Mouse (Mus musculus): ENCODE results near the gene Creb5. TPM values are rescaled to one million over a fixed set of nuclear protein-coding genes. Genes with fewer than 3 reads are reported as not detected.

The Creb5 gene
- polyA plus RNA-seq, 1 experiment from 2014 or later: 0.20 TPM

- no peaks in the 10 kb centered on the region for H3K9me3 ChIP-seq (ENCODE audit: low read length)
- no peak for TF ChIP-seq EP300 (IDR thresholded peaks at IDR 0.05; ENCODE audit: low read depth)
- no peak for TF ChIP-seq CTCF (IDR thresholded peaks at IDR 0.05; ENCODE audit: low read depth)
- no peak for DNase-seq
Measured at GRCm38 (mm10) chr6:53605184-53605583, 318.1 kb downstream of the Creb5 start.

DNA sequence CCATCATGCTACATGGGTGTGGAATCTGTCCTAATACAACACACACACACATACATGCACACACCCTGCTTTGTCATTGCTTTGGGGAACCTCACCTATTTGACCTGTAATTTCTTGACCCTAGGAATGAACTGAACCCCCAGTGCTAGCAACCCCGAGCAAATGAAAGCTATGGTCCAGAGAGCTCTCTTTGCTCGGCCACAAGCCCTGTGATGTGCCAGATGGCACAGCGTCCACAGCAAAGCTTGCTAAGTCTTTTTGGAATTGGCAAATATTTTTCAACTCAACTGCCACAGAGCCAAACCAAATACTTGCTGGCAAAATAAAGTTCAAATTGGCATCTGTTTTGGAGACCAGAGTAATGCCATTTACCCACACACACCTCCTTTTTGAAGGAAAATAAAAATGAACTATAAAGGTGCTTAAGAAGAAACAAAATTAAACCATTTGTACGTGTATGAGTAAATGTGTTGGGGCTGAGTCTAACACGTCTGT, 324.4 kb downstream of the Creb5 start:
- 73% methylated on average over 5 of the region's 5 CpGs for WGBS (ENCODE audit: insufficient replicate concordance)

More at GRCm38 (mm10) chr6:53605184-53605583, 318.1 kb downstream of the Creb5 start:
- H3K4me1 ChIP-seq (ENCODE audit: insufficient read depth): no peaks in the 10 kb centered on the region
- no peak overlapping the region for H3K9ac ChIP-seq (replicated peaks)
- 69% methylated on average over 2 of the region's 2 CpGs for WGBS (ENCODE audit: insufficient replicate concordance)
- H3K27ac ChIP-seq (ENCODE audit: low read depth): no peak overlapping the region
- H3K27me3 ChIP-seq (ENCODE audit: insufficient read depth, low read length): no peaks in the 10 kb centered on the region
- H3K4me2 ChIP-seq (ENCODE audit: low read depth, low read length): no peak overlapping the region
- H3K4me3 ChIP-seq (ENCODE audit: low read depth, low read length): no peak overlapping the region
- no peaks in the 10 kb centered on the region for H3K36me3 ChIP-seq (replicated peaks; ENCODE audit: insufficient read depth, low read length)
- ATAC-seq: no peak

DNA sequence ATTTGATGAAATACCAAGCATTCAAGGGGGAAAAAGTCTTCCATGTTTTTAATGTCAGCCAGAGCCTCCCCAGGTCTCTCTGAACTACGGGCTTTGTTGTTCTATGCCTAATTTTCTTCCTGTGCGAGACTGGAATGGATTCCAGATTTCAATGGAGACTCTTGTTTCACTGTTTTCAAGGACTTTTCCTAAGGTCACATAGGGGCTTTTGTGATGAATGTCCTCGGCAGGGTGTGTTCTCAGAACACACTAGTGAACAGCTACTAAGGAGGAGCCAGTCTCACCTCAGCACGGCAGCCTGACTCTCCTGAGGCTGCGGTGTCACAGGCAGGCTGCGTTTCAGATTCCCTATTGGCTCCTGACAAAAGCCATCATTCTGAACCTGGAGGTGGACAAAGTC, 325.6 kb downstream of the Creb5 start:
- Histone ChIP-seq H3K4me2 (ENCODE audit: low read depth, low read length) (no peak overlapping the region), H3K27me3 (ENCODE audit: insufficient read depth, low read length) (0 out of 2 replicates have a peak, but pooled peaks cover 3% of the 10 kb centered on the region), H3K4me3 (ENCODE audit: low read depth, low read length) (no peak overlapping the region), H3K9me3 (ENCODE audit: low read length) (no peaks in the 10 kb centered on the region), H3K4me1 (ENCODE audit: insufficient read depth) (no peaks in the 10 kb centered on the region), H3K9ac (replicated peaks) (no peak overlapping the region), H3K36me3 (replicated peaks; ENCODE audit: insufficient read depth, low read length) (no peaks in the 10 kb centered on the region), H3K27ac (ENCODE audit: low read depth) (no peak overlapping the region)
- TF ChIP-seq EP300 (IDR thresholded peaks at IDR 0.05; ENCODE audit: low read depth) (no peak), CTCF (IDR thresholded peaks at IDR 0.05; ENCODE audit: low read depth) (no peak)
- DNase-seq (no peak), ATAC-seq (no peak)
- WGBS (ENCODE audit: insufficient replicate concordance): 63% methylated on average over 6 of the region's 6 CpGs

More for the DNA sequence above, 324.4 kb downstream of the Creb5 start:
- DNase-seq: no peak
- no peak overlapping the region for H3K27ac ChIP-seq (ENCODE audit: low read depth)
- 0 out of 2 replicates have a peak, but pooled peaks cover 3% of the 10 kb centered on the region for H3K27me3 ChIP-seq (ENCODE audit: insufficient read depth, low read length)
- TF ChIP-seq EP300 (IDR thresholded peaks at IDR 0.05; ENCODE audit: low read depth) (no peak), CTCF (IDR thresholded peaks at IDR 0.05; ENCODE audit: low read depth) (no peak)
- no peaks in the 10 kb centered on the region for H3K4me1 ChIP-seq (ENCODE audit: insufficient read depth)
- H3K9me3 ChIP-seq (ENCODE audit: low read length): no peaks in the 10 kb centered on the region
- H3K4me3 ChIP-seq (ENCODE audit: low read depth, low read length): no peak overlapping the region
- no peaks in the 10 kb centered on the region for H3K36me3 ChIP-seq (replicated peaks; ENCODE audit: insufficient read depth, low read length)
- ATAC-seq: no peak
- H3K9ac ChIP-seq (replicated peaks): no peak overlapping the region
- no peak overlapping the region for H3K4me2 ChIP-seq (ENCODE audit: low read depth, low read length)

DNA sequence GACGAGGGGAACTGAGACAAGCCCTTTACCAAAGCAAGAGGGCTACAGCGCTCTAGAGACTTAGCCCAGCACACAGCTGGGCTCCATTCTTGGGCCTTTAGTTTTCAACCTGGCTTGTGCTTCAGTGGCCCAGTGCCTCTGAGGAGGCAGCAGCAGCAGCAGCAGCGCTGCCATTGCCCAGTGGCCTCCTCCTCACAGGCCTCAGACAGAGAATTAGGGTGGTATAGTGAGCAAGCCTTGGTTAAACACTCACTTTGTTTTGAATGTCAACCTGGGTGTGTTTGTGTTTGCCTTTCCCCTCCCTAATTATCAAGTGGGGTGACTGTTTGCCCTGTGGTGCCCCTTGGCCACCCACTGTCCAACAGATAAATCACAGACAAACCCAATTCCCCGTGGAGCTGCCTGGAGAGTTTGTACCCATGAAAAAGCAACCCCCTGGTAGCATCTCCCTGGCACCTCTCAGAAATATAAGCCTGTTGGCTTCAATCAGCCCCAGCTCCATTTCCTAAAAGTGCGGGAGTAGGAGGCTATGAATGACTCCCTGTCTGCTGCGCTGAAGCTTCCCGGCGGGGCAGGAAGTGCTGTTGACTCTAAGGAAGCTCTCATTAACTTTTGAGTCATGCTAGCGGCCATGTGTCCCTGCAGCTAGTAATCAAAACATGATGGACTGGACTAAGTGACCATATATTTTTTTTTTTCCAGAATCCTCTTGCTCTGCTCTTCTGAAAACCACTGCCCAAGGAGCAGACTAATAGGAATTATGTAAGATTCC, 328.6 kb downstream of the Creb5 start:
- no peak for TF ChIP-seq CTCF (IDR thresholded peaks at IDR 0.05; ENCODE audit: low read depth)
- TF ChIP-seq EP300 (IDR thresholded peaks at IDR 0.05; ENCODE audit: low read depth): no peak
- no peak overlapping the region for H3K27ac ChIP-seq (ENCODE audit: low read depth)
- no peaks in the 10 kb centered on the region for H3K36me3 ChIP-seq (replicated peaks; ENCODE audit: insufficient read depth, low read length)
- 0 out of 2 replicates have a peak, but pooled peaks cover 3% of the 10 kb centered on the region for H3K27me3 ChIP-seq (ENCODE audit: insufficient read depth, low read length)
- H3K4me2 ChIP-seq (ENCODE audit: low read depth, low read length): no peak overlapping the region
- no peak for ATAC-seq
- H3K9me3 ChIP-seq (ENCODE audit: low read length): no peaks in the 10 kb centered on the region
- no peaks in the 10 kb centered on the region for H3K4me1 ChIP-seq (ENCODE audit: insufficient read depth)
- H3K9ac ChIP-seq (replicated peaks): no peak overlapping the region
- no peak overlapping the region for H3K4me3 ChIP-seq (ENCODE audit: low read depth, low read length)
- 46% methylated on average over 9 of the region's 9 CpGs for WGBS (ENCODE audit: insufficient replicate concordance)
- DNase-seq: no peak

DNA sequence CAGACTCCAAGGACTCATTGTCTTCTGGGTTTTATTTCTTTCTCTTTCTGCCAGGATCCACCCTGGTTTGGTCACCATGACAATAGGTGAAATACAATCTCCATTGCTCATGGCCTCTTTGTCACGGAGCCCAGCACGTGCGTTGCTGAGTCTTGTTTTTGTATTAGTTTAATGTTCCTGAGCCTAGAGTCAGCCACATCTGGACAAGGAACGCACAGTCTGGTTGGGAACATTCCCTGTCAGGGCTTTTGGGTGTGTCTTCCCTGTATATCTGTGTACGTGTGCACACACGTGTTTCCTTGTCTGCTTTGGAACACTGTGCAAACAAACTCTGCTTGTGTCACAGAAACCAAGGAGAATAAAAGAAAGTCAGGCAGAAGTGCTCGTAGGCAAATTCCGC, 331.1 kb downstream of the Creb5 start:
- no peak overlapping the region for H3K27ac ChIP-seq (ENCODE audit: low read depth)
- WGBS (ENCODE audit: insufficient replicate concordance): 74% methylated on average over 8 of the region's 8 CpGs

DNA sequence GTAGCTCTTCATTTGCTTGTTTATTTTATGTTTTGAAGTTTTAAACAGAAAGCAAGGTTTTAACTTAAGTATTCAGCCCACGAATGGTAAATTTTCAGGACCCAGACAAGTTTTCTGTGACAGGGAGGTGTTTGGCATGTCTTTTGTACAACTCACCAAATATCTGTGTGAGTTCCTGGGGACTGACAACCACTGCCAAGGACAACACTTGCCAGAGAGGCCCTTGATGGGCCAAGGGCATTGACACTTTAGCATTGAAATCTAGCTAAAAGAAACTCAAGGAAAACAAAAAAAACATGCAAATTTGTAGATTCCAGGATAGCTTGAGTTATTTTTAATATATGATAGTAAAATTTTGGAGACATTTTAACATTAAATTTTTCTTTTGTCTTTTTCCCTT, 332.6 kb downstream of the Creb5 start:
- no peak overlapping the region for H3K27ac ChIP-seq (ENCODE audit: low read depth)
- 56% methylated on average over 1 of the region's 1 CpGs for WGBS (ENCODE audit: insufficient replicate concordance)
- no peak for DNase-seq

More for the DNA sequence above, 331.1 kb downstream of the Creb5 start:
- Histone ChIP-seq H3K4me3 (ENCODE audit: low read depth, low read length) (no peak overlapping the region), H3K36me3 (replicated peaks; ENCODE audit: insufficient read depth, low read length) (no peaks in the 10 kb centered on the region), H3K4me2 (ENCODE audit: low read depth, low read length) (no peak overlapping the region), H3K4me1 (ENCODE audit: insufficient read depth) (no peaks in the 10 kb centered on the region), H3K9ac (replicated peaks) (no peak overlapping the region), H3K27me3 (ENCODE audit: insufficient read depth, low read length) (no peaks in the 10 kb centered on the region), H3K9me3 (ENCODE audit: low read length) (no peaks in the 10 kb centered on the region)
- DNase-seq: no peak
- ATAC-seq: no peak
- TF ChIP-seq EP300 (IDR thresholded peaks at IDR 0.05; ENCODE audit: low read depth): no peak
- TF ChIP-seq CTCF (IDR thresholded peaks at IDR 0.05; ENCODE audit: low read depth): no peak

More for the DNA sequence above, 332.6 kb downstream of the Creb5 start:
- Histone ChIP-seq H3K36me3 (replicated peaks; ENCODE audit: insufficient read depth, low read length) (no peaks in the 10 kb centered on the region), H3K27me3 (ENCODE audit: insufficient read depth, low read length) (no peaks in the 10 kb centered on the region), H3K9me3 (ENCODE audit: low read length) (no peaks in the 10 kb centered on the region), H3K4me2 (ENCODE audit: low read depth, low read length) (no peak overlapping the region), H3K4me1 (ENCODE audit: insufficient read depth) (no peaks in the 10 kb centered on the region), H3K9ac (replicated peaks) (no peak overlapping the region), H3K4me3 (ENCODE audit: low read depth, low read length) (no peak overlapping the region)
- TF ChIP-seq CTCF (IDR thresholded peaks at IDR 0.05; ENCODE audit: low read depth) (no peak), EP300 (IDR thresholded peaks at IDR 0.05; ENCODE audit: low read depth) (no peak)
- no peak for ATAC-seq
